Comparison of ENCODE assay signal across 8 mouse cellular contexts in the genomic region with DNA sequence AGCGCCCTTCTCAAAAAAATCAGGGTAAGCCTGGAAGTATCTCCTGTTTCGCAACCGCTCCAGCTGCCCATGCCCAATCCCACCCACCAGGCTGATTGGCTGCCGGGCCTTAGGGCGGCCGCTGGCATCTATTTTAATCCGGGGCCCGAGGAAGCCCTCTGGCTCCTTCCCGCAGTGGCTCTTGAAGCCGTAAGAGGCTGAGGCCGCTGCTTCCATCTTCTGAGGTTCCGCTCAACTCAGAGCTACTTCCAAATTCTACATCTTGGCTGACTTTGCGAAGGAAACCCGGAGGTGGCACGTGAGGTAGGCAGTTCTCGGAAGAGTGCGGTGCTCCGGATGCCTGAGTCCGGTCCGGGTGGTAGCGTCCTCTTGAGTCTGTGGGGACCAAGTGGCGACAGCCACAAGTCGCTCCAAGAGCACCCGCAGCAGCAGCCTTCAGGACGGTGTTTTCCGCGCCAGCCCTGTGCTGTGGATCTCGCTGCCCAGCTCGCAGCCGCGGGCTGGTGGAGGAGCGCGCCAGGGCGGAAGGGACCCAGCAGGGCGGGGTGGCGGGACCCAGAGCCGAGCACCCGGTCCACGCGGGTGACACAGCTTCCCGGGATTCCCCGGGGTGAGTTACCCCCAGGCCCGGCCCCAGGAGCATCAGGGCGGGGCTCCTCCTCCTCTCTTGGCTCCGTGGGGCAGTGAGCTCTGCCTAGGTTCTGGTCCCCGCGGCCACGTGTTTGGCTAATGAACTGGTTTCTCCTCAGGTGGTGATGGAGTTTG. TPM values are rescaled to one million over a fixed set of nuclear protein-coding genes. Genes with fewer than 3 reads are reported as not detected.
A peak's percentile ranks its signal among the peaks of the same experiment; 100 is the strongest.
DNase-seq lines count a peak whose midpoint lies in the region; ATAC-seq lines count a peak whose summit lies in the region.

A gene (plus strand): TSS at position 161 of the 765 bp plus-strand sequence.

- no peaks in the 10 kb centered on the region for H3K9me3 ChIP-seq in intestine, embryonic 14.5 days (ENCODE audit: control insufficient read depth, low read length)

- H3K36me3 ChIP-seq in intestine, embryonic 14.5 days (ENCODE audit: control insufficient read depth, insufficient read depth, low read length) = no peaks in the 10 kb centered on the region

- intact Hi-C loops in gastrocnemius, postnatal 36 days (cut with DNase I) = no loop called here
- intact Hi-C loops in left cerebral cortex, postnatal 14 days (cut with DNase I) = no loop called here

- peak within 1 kb of the TSS; percentile 47 for H3K9ac ChIP-seq in intestine, embryonic 14.5 days (ENCODE audit: low read length)

- H3K4me3 ChIP-seq in intestine, embryonic 14.5 days (ENCODE audit: low read depth, low read length) = peak within 1 kb of the TSS; percentile 51

- no peak within 1 kb of the TSS for H3K27ac ChIP-seq in intestine, embryonic 14.5 days (ENCODE audit: low read depth)

- under 1% methylated on average over 48 of the region's 48 CpGs for WGBS in intestine, embryonic 14.5 days

- ATAC-seq in intestine, embryonic 14.5 days (replicated peaks; ENCODE audit: low FRiP score, low TSS enrichment, low read depth) = peak; percentile 84
- ATAC-seq in megakaryocyte progenitor cell, adult 5-6 weeks (replicated peaks; ENCODE audit: poor library complexity) = peak; percentile 85

- H3K4me1 ChIP-seq in intestine, embryonic 14.5 days (replicated peaks; ENCODE audit: control insufficient read depth, insufficient read depth, low read length) = no peaks in the 10 kb centered on the region; the same call in 1 of the 2 replicates

- H3K4me2 ChIP-seq in intestine, embryonic 14.5 days (ENCODE audit: low read length) = peak within 1 kb of the TSS; percentile 99

- peak; percentile 81 for DNase-seq in adrenal gland, adult 8-10 months
- peak; percentile 13 for DNase-seq in embryo, embryonic 11.5 days (ENCODE audit: low read depth, low spot score)
- DNase-seq in gastrocnemius, postnatal 36 days = peak; percentile 51 to 61
- peak; percentile 76 for DNase-seq in intestine, embryonic 14.5 days (ENCODE audit: low spot score)
- DNase-seq in left cerebral cortex, postnatal 14 days (ENCODE audit: low spot score in 2 of 2) = peak; percentile 37 to 56
- peak; percentile 66 to 73 for DNase-seq in right cerebral cortex, postnatal 10 days (ENCODE audit: low spot score in 2 of 2)
- DNase-seq in yolk sac, embryonic 10.5 days (ENCODE audit: low spot score) = peak; percentile 51

- H3K27me3 ChIP-seq in intestine, embryonic 14.5 days (replicated peaks; ENCODE audit: control insufficient read depth, insufficient read depth, low read length) = 0 out of 2 replicates have a peak, but pooled peaks cover 5% of the 10 kb centered on the region

RNA-seq across cellular contexts. Expression of the gene that starts here (rescaled TPM):
- 1,000 to 10,000 TPM; 1,058 to 3,817 (median 2,151) TPM for total RNA-seq in adrenal gland, adult 8-10 months (2022)
- 1 to 10 TPM; 2.4 to 5.2 TPM for total RNA-seq in gastrocnemius, postnatal 36 days (2021)
- 1.0 and 1.6 TPM in 2 replicates for polyA plus RNA-seq in intestine, embryonic 14.5 days (2014; fragmentation: Nextera tagmentation; extraction: Ambion mirVana)
- 1 to 10 TPM; 2.5 to 3.0 TPM for total RNA-seq in left cerebral cortex, postnatal 14 days (2021)
- 11.4 and 17.3 TPM in 2 replicates for total RNA-seq in megakaryocyte progenitor cell, adult 5-6 weeks (2015)
- 26.9 and 27.2 TPM in 2 replicates for total RNA-seq in megakaryocyte progenitor cell, adult 5-6 weeks (2017)

Comparison
In these comparisons a context has a peak if more than half of its experiments do, and no peak if none do; other contexts are left out.
1. RNA of the gene that starts here (total RNA-seq): 1,058 to 3,817 TPM in adrenal gland, adult 8-10 months; 11.4 to 27.2 TPM in megakaryocyte progenitor cell, adult 5-6 weeks, 2.4 to 5.2 TPM in gastrocnemius, postnatal 36 days and 2.5 to 3.0 TPM in left cerebral cortex, postnatal 14 days; every median in the first group is over 10 times any median in the second.
2. DNase-seq: peak in every context shown above with its lines; median percentile 81 in adrenal gland, adult 8-10 months; 76 in intestine, embryonic 14.5 days; 70 in right cerebral cortex, postnatal 10 days; 56 in gastrocnemius, postnatal 36 days; 51 in yolk sac, embryonic 10.5 days; 46 in left cerebral cortex, postnatal 14 days; 13 in embryo, embryonic 11.5 days.